Mouse (Mus musculus): Measurements from ENCODE around the gene Cdh5. TPM values are rescaled to one million over a fixed set of nuclear protein-coding genes. Genes with fewer than 3 reads are reported as not detected.

Cdh5 gene
- total RNA-seq, 1 experiment from 2014 or later: 137 TPM

DNA sequence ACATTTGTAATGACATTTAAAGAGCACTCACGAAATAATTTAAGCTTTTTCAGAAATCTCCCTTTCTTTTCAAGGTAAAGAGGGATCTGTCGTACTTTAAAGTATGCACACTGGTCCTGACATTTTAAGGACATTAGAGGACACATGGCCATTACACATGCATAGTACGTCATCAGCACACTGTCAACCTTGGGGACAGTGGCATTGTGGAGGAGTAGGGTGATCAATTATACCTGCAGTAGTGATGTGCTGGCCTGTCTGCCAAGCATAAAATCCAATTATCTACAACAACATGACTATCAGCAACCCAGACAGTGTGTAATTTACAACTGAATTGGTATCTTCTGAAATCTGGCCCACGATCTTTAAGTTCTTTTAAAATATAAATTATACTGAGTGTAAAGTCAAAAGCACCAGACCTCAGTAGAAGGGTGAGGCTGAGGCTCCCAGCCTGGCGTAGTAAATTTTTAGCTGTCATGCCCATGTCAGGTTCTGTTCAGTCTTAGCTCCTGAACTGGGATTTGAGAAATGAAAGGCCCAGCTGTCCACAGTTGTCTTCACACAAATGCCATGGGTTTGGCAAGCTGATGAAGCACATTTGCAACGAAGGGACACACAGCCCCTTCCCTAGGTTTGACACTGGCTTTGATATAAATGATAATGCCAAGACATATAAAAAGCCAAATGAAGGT, 89.5 kb downstream of the Cdh5 start:
- DNase-seq: peak; percentile 39

DNA sequence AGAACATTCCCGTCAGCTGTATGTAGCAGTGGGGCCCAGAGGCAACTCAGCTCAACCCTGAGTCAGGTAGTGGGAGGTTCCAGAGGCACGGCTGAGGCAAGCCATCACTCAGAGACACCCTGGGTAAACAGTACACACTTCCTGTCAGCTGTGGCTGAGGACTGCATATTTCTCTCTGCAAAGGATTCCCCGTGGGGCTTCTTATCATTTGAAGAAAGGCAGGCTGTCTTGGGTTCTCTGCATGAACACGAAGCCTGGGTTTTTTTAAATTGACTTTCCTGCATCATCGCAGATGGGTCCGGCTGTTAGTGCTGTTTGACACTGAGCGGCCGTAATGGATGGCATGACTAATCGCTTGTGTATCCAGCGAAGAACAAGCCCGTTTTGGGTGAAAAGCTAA, 90.1 kb downstream of the Cdh5 start:
- peak; percentile 60 for DNase-seq

Other genes with a start within 250 kb of the Cdh5 start
- 7.1 and 10.3 TPM in 2 replicates for gene Bean1, start 68.8 kb downstream of the Cdh5 start, total RNA-seq (2021)
- gene Tk2, start 146.9 kb downstream of the Cdh5 start, total RNA-seq (2021): 41.9 and 49.5 TPM in 2 replicates
- 63.6 and 75.7 TPM in 2 replicates for gene Cklf, start 149.2 kb downstream of the Cdh5 start, total RNA-seq (2021)
- gene Cmtm2a, start 191.6 kb downstream of the Cdh5 start, total RNA-seq (2021): 0.33 TPM in 1 of 2 replicates, not detected in the other
- gene Gm45711, start 208.5 kb downstream of the Cdh5 start, total RNA-seq (2021): not detected in 2 replicates
- gene Cmtm1, start 208.5 kb downstream of the Cdh5 start, total RNA-seq (2021): not detected in 2 replicates
- not detected in 2 replicates for gene Gm11020, start 219.9 kb downstream of the Cdh5 start, total RNA-seq (2021)
- gene Cmtm2b, start 220.6 kb downstream of the Cdh5 start, total RNA-seq (2021): not detected in 2 replicates
- gene Cmtm3, start 237.8 kb downstream of the Cdh5 start, total RNA-seq (2021): 61.1 and 67.9 TPM in 2 replicates